Mouse (Mus musculus): ENCODE results near the gene Tex30. TPM values are rescaled to one million over a fixed set of nuclear protein-coding genes. Genes with fewer than 3 reads are reported as not detected.

The Tex30 gene
- total and polyA plus RNA-seq, 2 experiments = 3.5 to 7.7 TPM

DNA sequence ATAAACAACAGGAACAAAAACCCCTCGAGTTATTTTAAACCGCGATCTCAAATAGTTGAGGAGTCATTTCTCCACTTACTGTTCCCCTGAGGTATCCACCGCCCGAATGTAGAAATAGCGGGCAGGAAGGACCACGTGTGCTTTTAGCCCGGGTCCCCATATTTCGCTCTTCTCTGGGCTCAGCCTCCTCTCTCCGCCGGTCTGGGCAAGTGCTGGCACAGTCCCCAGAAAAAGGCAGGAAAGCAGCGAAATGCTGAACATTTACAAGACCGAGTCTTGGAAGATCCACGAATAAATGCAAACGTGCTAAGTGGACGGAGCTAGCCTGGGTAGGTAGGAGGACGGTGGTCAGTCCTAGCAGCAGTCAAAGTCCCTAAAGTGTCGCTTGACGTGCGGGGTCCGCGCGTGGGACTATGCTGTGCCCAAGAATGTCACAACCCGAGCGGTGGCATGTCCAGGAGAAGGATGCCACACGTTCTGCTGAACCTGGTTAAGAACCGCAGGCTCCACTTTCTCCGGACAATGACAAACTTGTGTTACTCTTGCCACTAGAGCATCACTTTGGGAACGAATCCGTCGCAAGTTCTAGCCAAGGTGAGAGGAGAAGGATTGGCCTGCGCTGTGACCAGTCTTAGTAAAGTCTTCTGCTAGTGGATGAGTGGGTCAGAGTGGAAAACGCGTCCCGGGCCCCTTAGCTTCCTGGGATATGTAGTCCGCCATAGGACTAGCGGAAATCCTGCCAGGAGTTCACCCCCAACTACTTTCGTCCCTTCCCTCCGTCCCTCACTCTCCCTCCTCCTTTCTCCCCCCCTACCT lies 16.2 kb upstream of the Tex30 start, which contains the start of the genes Kdelc1 and Bivm:
Gene Kdelc1, minus strand, starts transcription at position 570 of the 816 bp plus-strand sequence.
Gene Bivm, plus strand, starts transcription at position 719 of the 816 bp plus-strand sequence.
- Histone ChIP-seq H3K4me3 (ENCODE audit: insufficient read depth, low read depth, low read length) (peak within 1 kb of the TSS; percentile 98), H3K36me3 (ENCODE audit: control insufficient read depth, insufficient read depth, low read length) (peaks cover 9% of the 10 kb centered on the region), H3K27ac (replicated peaks; ENCODE audit: insufficient read depth, low read depth, low read length) (peak within 1 kb of the TSS; percentile 73), H3K9ac (ENCODE audit: low read depth, low read length) (peak within 1 kb of the TSS; percentile 84), H3K79me2 (ENCODE audit: control insufficient read depth, insufficient read depth, low read length) (no peaks in the 10 kb centered on the region), H3K27me3 (ENCODE audit: control insufficient read depth, insufficient read depth, low read length) (no peaks in the 10 kb centered on the region), H3K4me1 (ENCODE audit: control insufficient read depth, insufficient read depth, low read length) (no peaks in the 10 kb centered on the region; the same call in 1 of the 2 replicates)
- TF ChIP-seq CTCF (IDR thresholded peaks at IDR 0.05; ENCODE audit: low read depth, low read length) = no peak
- no peak for TF ChIP-seq POLR2A (IDR thresholded peaks at IDR 0.05; ENCODE audit: extremely low read depth, insufficient read depth, low read length)
- WGBS = under 1% methylated on average over 39 of the region's 39 CpGs
- DNase-seq (ENCODE audit: extremely low read depth, low read depth, low spot score) = peak; percentile 92

DNA sequence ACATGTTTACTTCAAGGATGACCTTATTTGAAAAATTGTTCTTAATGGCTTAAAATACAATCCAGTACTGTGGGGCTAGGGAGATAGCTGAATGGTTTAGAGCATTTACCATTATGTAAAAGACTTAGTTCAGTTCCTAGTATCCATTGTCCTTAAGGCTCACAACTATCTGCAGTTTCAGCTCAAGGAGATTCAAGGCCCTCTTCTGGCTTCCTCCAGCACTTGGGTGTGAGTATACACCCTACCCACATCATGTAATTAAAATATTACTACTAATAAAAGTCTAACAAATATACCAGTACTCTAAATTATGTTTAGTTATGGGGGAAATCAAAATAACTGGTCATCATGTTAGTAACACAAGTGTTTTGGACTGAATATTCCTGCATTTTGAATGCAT lies 15.3 kb upstream of the Tex30 start:
- TF ChIP-seq POLR2A (IDR thresholded peaks at IDR 0.05; ENCODE audit: extremely low read depth, insufficient read depth, low read length) (no peak), CTCF (IDR thresholded peaks at IDR 0.05; ENCODE audit: low read depth, low read length) (no peak)
- Histone ChIP-seq H3K9ac (ENCODE audit: low read depth, low read length) (no peak overlapping the region), H3K27ac (replicated peaks; ENCODE audit: insufficient read depth, low read depth, low read length) (no peak overlapping the region)

DNA sequence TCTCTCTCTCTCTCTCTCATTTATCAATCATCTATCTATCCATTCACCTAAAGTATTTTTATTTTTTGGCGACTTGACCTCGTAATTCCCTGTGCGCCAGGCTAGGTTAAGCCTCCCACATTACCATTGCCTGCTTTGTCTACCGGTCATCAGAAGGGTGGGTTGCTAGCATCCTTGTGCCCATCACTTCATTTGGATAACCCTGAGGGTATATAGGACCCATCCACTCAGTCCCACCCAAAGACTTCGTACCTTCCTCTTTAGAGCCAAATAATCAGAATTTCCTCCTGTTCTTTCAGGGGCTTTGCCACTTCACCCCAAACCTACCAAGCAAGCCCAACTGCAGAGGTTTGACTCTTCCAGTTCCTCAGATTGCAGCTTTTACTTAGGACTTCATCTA lies 698 bp upstream of the Tex30 start:
- 17% methylated on average over 5 of the region's 5 CpGs for WGBS

More for the DNA sequence above, 15.3 kb upstream of the Tex30 start:
- H3K79me2 ChIP-seq (ENCODE audit: control insufficient read depth, insufficient read depth, low read length) = no peaks in the 10 kb centered on the region
- H3K4me3 ChIP-seq (ENCODE audit: insufficient read depth, low read depth, low read length) = no peak overlapping the region
- H3K4me1 ChIP-seq (ENCODE audit: control insufficient read depth, insufficient read depth, low read length) = no peaks in the 10 kb centered on the region; the same call in 1 of the 2 replicates
- H3K27me3 ChIP-seq (ENCODE audit: control insufficient read depth, insufficient read depth, low read length) = no peaks in the 10 kb centered on the region
- peaks cover 16% of the 10 kb centered on the region for H3K36me3 ChIP-seq (ENCODE audit: control insufficient read depth, insufficient read depth, low read length)
- no peak for DNase-seq (ENCODE audit: extremely low read depth, low read depth, low spot score)

DNA sequence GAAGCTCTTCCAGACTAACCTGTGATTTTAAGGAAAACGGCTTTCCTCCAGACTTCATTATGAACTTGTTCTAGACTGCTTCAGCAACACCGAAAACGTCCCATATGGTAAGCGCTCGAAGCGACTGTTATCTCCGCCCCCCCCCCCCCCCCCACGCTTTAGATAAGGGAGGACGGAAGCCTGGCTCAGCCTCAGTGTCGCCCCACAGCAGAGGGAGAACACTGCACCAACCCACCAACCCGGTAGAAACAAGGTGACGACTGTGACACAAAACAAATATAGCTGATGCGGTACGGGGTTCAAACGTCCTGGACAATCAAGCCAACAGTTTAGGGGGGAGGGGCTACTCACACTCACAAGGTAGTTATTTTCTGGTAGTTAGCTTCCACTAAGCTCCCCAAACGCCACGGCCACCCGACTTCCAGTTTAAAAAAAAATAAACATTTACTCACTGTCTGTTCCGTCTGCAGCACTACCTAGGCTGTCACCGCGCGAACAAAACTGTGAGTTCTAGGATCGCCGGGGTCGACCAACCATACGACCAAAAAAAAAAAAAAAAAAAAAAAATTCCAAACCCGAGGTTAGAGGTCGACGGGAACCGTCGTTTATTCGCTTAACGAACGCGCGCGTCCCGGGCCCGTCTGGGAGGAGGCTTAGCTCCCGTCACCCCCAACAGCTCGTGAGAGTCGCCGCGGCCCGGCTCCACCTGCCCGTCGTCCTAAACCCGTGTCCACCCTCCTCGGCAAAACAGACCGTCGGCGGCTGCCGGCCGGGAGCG lies 604 bp downstream of the Tex30 start:
- Histone ChIP-seq H3K36me3 (ENCODE audit: control insufficient read depth, insufficient read depth, low read length) (peaks cover 5% of the 10 kb centered on the region), H3K4me1 (ENCODE audit: control insufficient read depth, insufficient read depth, low read length) (peaks cover 1% of the 10 kb centered on the region; the same call in 1 of the 2 replicates), H3K27ac (replicated peaks; ENCODE audit: insufficient read depth, low read depth, low read length) (peak overlapping the region; percentile 64), H3K9ac (ENCODE audit: low read depth, low read length) (peak overlapping the region; percentile 87), H3K27me3 (ENCODE audit: control insufficient read depth, insufficient read depth, low read length) (no peaks in the 10 kb centered on the region), H3K79me2 (ENCODE audit: control insufficient read depth, insufficient read depth, low read length) (peaks cover 9% of the 10 kb centered on the region; the same call in 1 of the 2 replicates), H3K4me3 (ENCODE audit: insufficient read depth, low read depth, low read length) (peak overlapping the region; percentile 83)
- TF ChIP-seq POLR2A (IDR thresholded peaks at IDR 0.05; ENCODE audit: extremely low read depth, insufficient read depth, low read length) = no peak
- TF ChIP-seq CTCF (IDR thresholded peaks at IDR 0.05; ENCODE audit: low read depth, low read length) = no peak
- under 1% methylated on average over 55 of the region's 55 CpGs for WGBS
- peak; percentile 52 for DNase-seq (ENCODE audit: extremely low read depth, low read depth, low spot score)

More for the DNA sequence above, 698 bp upstream of the Tex30 start:
- H3K4me3 ChIP-seq (ENCODE audit: insufficient read depth, low read depth, low read length) = no peak overlapping the region
- H3K27ac ChIP-seq (replicated peaks; ENCODE audit: insufficient read depth, low read depth, low read length) = no peak overlapping the region
- no peaks in the 10 kb centered on the region for H3K27me3 ChIP-seq (ENCODE audit: control insufficient read depth, insufficient read depth, low read length)
- H3K9ac ChIP-seq (ENCODE audit: low read depth, low read length) = no peak overlapping the region
- no peak for DNase-seq (ENCODE audit: extremely low read depth, low read depth, low spot score)
- H3K4me1 ChIP-seq (ENCODE audit: control insufficient read depth, insufficient read depth, low read length) = peaks cover 1% of the 10 kb centered on the region; the same call in 1 of the 2 replicates
- peaks cover 7% of the 10 kb centered on the region; the same call in 1 of the 2 replicates for H3K79me2 ChIP-seq (ENCODE audit: control insufficient read depth, insufficient read depth, low read length)
- TF ChIP-seq CTCF (IDR thresholded peaks at IDR 0.05; ENCODE audit: low read depth, low read length) (no peak), POLR2A (IDR thresholded peaks at IDR 0.05; ENCODE audit: extremely low read depth, insufficient read depth, low read length) (no peak)
- peaks cover 14% of the 10 kb centered on the region for H3K36me3 ChIP-seq (ENCODE audit: control insufficient read depth, insufficient read depth, low read length)

DNA sequence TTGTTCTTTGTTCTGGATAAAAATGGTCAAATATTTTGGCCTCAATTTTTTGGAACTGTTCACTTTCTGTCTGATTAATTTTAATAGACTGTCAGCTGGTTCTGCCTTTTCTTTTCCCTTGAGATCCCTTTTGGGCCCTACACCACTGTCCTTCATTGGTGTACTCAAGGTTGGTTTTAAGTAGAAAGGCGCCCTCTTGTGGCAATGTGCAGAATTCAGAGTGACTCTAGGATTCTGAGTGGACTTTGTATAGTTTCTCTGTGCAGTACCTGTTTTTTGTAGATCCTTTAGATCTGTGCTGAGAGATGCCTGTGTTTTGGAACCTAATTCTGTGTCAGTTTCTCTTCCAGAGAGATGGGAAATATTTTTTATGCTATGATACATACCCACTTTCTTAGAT lies 37.6 kb downstream of the Tex30 start:
- WGBS = 0% methylated on average over 1 of the region's 1 CpGs
- TF ChIP-seq CTCF (IDR thresholded peaks at IDR 0.05; ENCODE audit: low read depth, low read length) = no peak
- no peak for TF ChIP-seq POLR2A (IDR thresholded peaks at IDR 0.05; ENCODE audit: extremely low read depth, insufficient read depth, low read length)

More for the DNA sequence above, 37.6 kb downstream of the Tex30 start:
- Histone ChIP-seq H3K79me2 (ENCODE audit: control insufficient read depth, insufficient read depth, low read length) (no peaks in the 10 kb centered on the region), H3K27ac (replicated peaks; ENCODE audit: insufficient read depth, low read depth, low read length) (no peak overlapping the region), H3K9ac (ENCODE audit: low read depth, low read length) (no peak overlapping the region), H3K27me3 (ENCODE audit: control insufficient read depth, insufficient read depth, low read length) (no peaks in the 10 kb centered on the region), H3K4me1 (ENCODE audit: control insufficient read depth, insufficient read depth, low read length) (no peaks in the 10 kb centered on the region), H3K36me3 (ENCODE audit: control insufficient read depth, insufficient read depth, low read length) (no peaks in the 10 kb centered on the region), H3K4me3 (ENCODE audit: insufficient read depth, low read depth, low read length) (no peak overlapping the region)
- peak; percentile 52 for DNase-seq (ENCODE audit: extremely low read depth, low read depth, low spot score)
